Comparison of ENCODE assay signal across 9 mouse cellular contexts in the genomic region with DNA sequence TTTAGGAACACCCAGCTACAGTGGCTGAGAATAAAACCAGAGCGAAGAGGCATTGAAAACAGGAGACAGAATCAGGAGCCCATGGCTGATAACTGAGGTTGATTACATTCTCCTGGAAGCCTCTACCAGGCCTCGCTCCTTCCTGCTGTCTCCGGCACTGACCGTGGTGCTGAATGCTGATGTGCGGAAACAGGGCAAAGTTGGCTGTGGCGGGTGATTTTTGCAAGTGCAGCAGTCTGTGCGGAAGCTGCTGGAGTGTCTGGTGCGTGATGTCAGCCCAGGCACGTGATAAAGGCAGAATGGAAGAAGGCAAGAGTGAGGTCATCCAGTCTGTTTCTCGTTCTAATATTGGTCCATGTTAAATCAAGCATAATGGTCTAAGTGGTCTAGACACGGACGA.
DNase-seq lines count a peak whose midpoint lies in the region; ATAC-seq lines count a peak whose summit lies in the region.
"Had no signal": no experiment of that assay in that cellular context is flagged by ENCODE, and none has a peak within 500 bp of the region (broad histone marks: within the 10 kb centered on the region; RNA-seq: fewer than 3 reads in every experiment).

No protein-coding gene starts in this region.

- no peaks in the 10 kb centered on the region for H3K36me3 ChIP-seq in forebrain, embryonic 10.5 days (replicated peaks)
- H3K36me3 ChIP-seq in forebrain, embryonic 12.5 days (replicated peaks): no peaks in the 10 kb centered on the region
- no peaks in the 10 kb centered on the region for H3K36me3 ChIP-seq in hindbrain, embryonic 14.5 days (replicated peaks; ENCODE audit: control insufficient read depth, insufficient read depth)
- no peaks in the 10 kb centered on the region for H3K36me3 ChIP-seq in intestine, embryonic 15.5 days

- no peak overlapping the region for H3K27ac ChIP-seq in forebrain, embryonic 10.5 days
- no peak overlapping the region for H3K27ac ChIP-seq in forebrain, embryonic 12.5 days
- H3K27ac ChIP-seq in hindbrain, embryonic 14.5 days: no peak overlapping the region
- no peak overlapping the region for H3K27ac ChIP-seq in intestine, embryonic 15.5 days

- 30% methylated on average over 12 of the region's 12 CpGs for WGBS in forebrain, embryonic 10.5 days
- 24% methylated on average over 12 of the region's 12 CpGs for WGBS in forebrain, embryonic 12.5 days
- 23% methylated on average over 12 of the region's 12 CpGs for WGBS in hindbrain, embryonic 14.5 days
- WGBS in intestine, embryonic 15.5 days: 17% methylated on average over 12 of the region's 12 CpGs

- ATAC-seq in forebrain, embryonic 12.5 days (ENCODE audit: low FRiP score): no peak
- ATAC-seq in hindbrain, embryonic 14.5 days (ENCODE audit: low FRiP score): peak; percentile 62; the same call in 1 of the 2 replicates
- ATAC-seq in intestine, embryonic 15.5 days: no peak

- H3K9ac ChIP-seq in forebrain, embryonic 12.5 days: no peak overlapping the region
- H3K9ac ChIP-seq in hindbrain, embryonic 14.5 days: no peak overlapping the region
- H3K9ac ChIP-seq in intestine, embryonic 15.5 days: no peak overlapping the region

- H3K27me3 ChIP-seq in forebrain, embryonic 10.5 days (ENCODE audit: poor library complexity, severe bottlenecking): no peaks in the 10 kb centered on the region
- no peaks in the 10 kb centered on the region for H3K27me3 ChIP-seq in forebrain, embryonic 12.5 days
- no peaks in the 10 kb centered on the region for H3K27me3 ChIP-seq in hindbrain, embryonic 14.5 days (ENCODE audit: control insufficient read depth, insufficient read depth, low read length)
- no peaks in the 10 kb centered on the region for H3K27me3 ChIP-seq in intestine, embryonic 15.5 days (replicated peaks)
- H3K27me3 ChIP-seq: megakaryocyte, embryonic 14.5 days had no signal

- DNase-seq in forebrain, embryonic 10.5 days (ENCODE audit: extremely low spot score, low spot score): peak; percentile 42
- DNase-seq in 416B (ENCODE audit: low read depth): peak; percentile 43
- peak; percentile 23 for DNase-seq in c-Kit-positive CD71-positive TER-119-negative erythroid progenitor cells, embryonic 14.5 days (ENCODE audit: low read depth)
- peak; percentile 67 for DNase-seq in hindbrain, embryonic 14.5 days (ENCODE audit: low spot score)
- DNase-seq in lung, postnatal 4 days: peak; percentile 50
- DNase-seq in thymus, postnatal 4 days: peak; percentile 51

- peaks cover 3% of the 10 kb centered on the region; the same call in 1 of the 2 replicates for H3K4me1 ChIP-seq in forebrain, embryonic 10.5 days
- peaks cover 19% of the 10 kb centered on the region for H3K4me1 ChIP-seq in forebrain, embryonic 12.5 days
- 0 out of 2 replicates have a peak, but pooled peaks cover 11% of the 10 kb centered on the region for H3K4me1 ChIP-seq in hindbrain, embryonic 14.5 days (replicated peaks; ENCODE audit: control insufficient read depth, insufficient read depth, low read length)
- no peaks in the 10 kb centered on the region for H3K4me1 ChIP-seq in intestine, embryonic 15.5 days (replicated peaks)

- no peak overlapping the region for H3K4me3 ChIP-seq in forebrain, embryonic 10.5 days
- H3K4me3 ChIP-seq in forebrain, embryonic 12.5 days (replicated peaks): no peak overlapping the region
- H3K4me3 ChIP-seq in hindbrain, embryonic 14.5 days (replicated peaks; ENCODE audit: low read length): no peak overlapping the region
- no peak overlapping the region for H3K4me3 ChIP-seq in intestine, embryonic 15.5 days (replicated peaks)
- H3K4me3 ChIP-seq: megakaryocyte, embryonic 14.5 days had no signal

- no peak overlapping the region for H3K4me2 ChIP-seq in forebrain, embryonic 12.5 days
- no peak overlapping the region for H3K4me2 ChIP-seq in hindbrain, embryonic 14.5 days (replicated peaks)
- no peak overlapping the region for H3K4me2 ChIP-seq in intestine, embryonic 15.5 days (replicated peaks)

- H3K9me3 ChIP-seq in forebrain, embryonic 10.5 days: no peaks in the 10 kb centered on the region
- no peaks in the 10 kb centered on the region for H3K9me3 ChIP-seq in forebrain, embryonic 12.5 days
- no peaks in the 10 kb centered on the region for H3K9me3 ChIP-seq in hindbrain, embryonic 14.5 days (ENCODE audit: control insufficient read depth, low read length)
- no peaks in the 10 kb centered on the region for H3K9me3 ChIP-seq in intestine, embryonic 15.5 days
- H3K9me3 ChIP-seq: megakaryocyte, embryonic 14.5 days had no signal
